ENCODE assay signal across 8 mouse cellular contexts in the genomic region with DNA sequence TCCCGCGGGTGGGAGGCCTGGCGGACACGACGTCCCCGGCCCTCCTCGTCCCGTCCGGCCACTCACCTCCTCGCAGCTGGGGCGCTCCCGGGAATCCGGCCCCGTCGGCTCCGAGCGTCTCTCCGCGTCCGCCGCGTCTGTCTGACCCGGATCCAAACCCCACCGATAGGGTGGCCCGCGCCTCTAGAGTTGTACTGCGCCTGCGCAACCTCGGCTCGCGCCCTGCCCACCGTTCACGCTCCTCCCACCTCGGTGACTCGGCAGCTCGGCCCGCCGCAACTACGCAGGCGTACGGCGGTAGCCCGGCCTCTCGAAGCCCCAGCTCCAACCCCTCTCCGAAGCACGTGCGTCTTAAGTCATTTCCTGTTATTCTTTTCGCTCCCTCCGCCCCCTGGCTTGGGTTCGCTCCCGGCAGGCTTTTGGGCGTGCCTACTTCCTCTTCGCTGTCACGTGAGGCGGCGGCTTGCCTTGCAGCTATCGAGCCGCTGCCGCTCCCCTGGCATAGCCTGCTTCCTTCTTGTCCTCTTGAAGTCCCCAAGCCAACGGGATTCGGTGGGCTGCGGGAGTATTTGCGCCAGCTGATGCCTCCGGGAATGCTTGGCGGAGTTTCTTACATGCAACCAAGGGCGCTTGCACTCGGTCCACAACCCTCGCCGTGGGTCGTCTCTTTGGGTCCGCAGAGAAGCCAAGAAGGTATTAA. TPM values are rescaled to one million over a fixed set of nuclear protein-coding genes. Genes with fewer than 3 reads are reported as not detected.
A peak's percentile ranks its signal among the peaks of the same experiment; 100 is the strongest.
DNase-seq lines count a peak whose midpoint lies in the region; ATAC-seq lines count a peak whose summit lies in the region.

No protein-coding gene starts in this region.

- H3K9me3 ChIP-seq in hindbrain, embryonic 16.5 days (ENCODE audit: control insufficient read depth, low read length), result no peaks in the 10 kb centered on the region

- DNase-seq in WW6 (ENCODE audit: low read depth, low spot score), result peak; percentile 91
- DNase-seq in cerebellum, postnatal 4 days (ENCODE audit: low spot score in 2 of 2), result peak; percentile 98 to 99
- peak; percentile 100 for DNase-seq in gastrocnemius, adult 18-20 months (ENCODE audit: low spot score)
- peak; percentile 99 to 100 for DNase-seq in left cerebral cortex, adult 18-20 months (ENCODE audit: low spot score in 2 of 2)
- peak; percentile 100 for DNase-seq in right cerebral cortex, adult 18-20 months
- DNase-seq in urinary bladder, postnatal 10 days (ENCODE audit: low spot score), result peak; percentile 97

- H3K9ac ChIP-seq in hindbrain, embryonic 16.5 days (ENCODE audit: low read depth, low read length), result peak overlapping the region; percentile 87

- ATAC-seq in hindbrain, embryonic 16.5 days, result peak; percentile 99

- no peaks in the 10 kb centered on the region for H3K27me3 ChIP-seq in hindbrain, embryonic 16.5 days (replicated peaks; ENCODE audit: control insufficient read depth, insufficient read depth, low read length)

- peak overlapping the region; percentile 79 for H3K4me2 ChIP-seq in hindbrain, embryonic 16.5 days (ENCODE audit: low read length)

- under 1% methylated on average over 70 of the region's 71 CpGs for WGBS in hindbrain, embryonic 16.5 days
- under 1% methylated on average over 71 of the region's 71 CpGs for WGBS in macrophage (ENCODE audit: missing documents)

- peak overlapping the region; percentile 89 for H3K27ac ChIP-seq in hindbrain, embryonic 16.5 days (ENCODE audit: low read depth, low read length)
- H3K27ac ChIP-seq in macrophage, result peak overlapping the region; percentile 97

- H3K36me3 ChIP-seq in hindbrain, embryonic 16.5 days (ENCODE audit: control insufficient read depth, insufficient read depth, low read length), result no peaks in the 10 kb centered on the region
- peaks cover 3% of the 10 kb centered on the region for H3K36me3 ChIP-seq in macrophage (ENCODE audit: inconsistent target)

- H3K79me2 ChIP-seq in macrophage (ENCODE audit: inconsistent target), result peaks cover 83% of the 10 kb centered on the region

- H3K4me3 ChIP-seq in hindbrain, embryonic 16.5 days (ENCODE audit: low read length), result peak overlapping the region; percentile 99
- peak overlapping the region; percentile 90 for H3K4me3 ChIP-seq in macrophage (ENCODE audit: inconsistent target)

- peaks cover 24% of the 10 kb centered on the region for H3K4me1 ChIP-seq in hindbrain, embryonic 16.5 days (ENCODE audit: control insufficient read depth, insufficient read depth, low read depth, low read length)

RNA-seq across cellular contexts. Expression of a gene that starts 5.0 kb away (rescaled TPM):
- 10 to 100 TPM; 31.4 to 38.1 TPM for total RNA-seq in gastrocnemius, adult 18-20 months (2021)
- 70.6 and 72.2 TPM in 2 replicates for polyA plus RNA-seq in hindbrain, embryonic 16.5 days (2015; fragmentation: Nextera tagmentation; extraction: Ambion mirVana)
- 10 to 100 TPM; 22.2 to 25.0 TPM for total RNA-seq in left cerebral cortex, adult 18-20 months (2021)
- 10 to 100 TPM; 25.3 to 59.8 (median 30.5) TPM for total RNA-seq in macrophage (2018; cell fraction: chromatin; rRNA removed)
- 10 to 100 TPM; 32.8 to 66.5 (median 42.2) TPM for total RNA-seq in macrophage (2018; cell fraction: cytosol; rRNA removed)
- total RNA-seq in macrophage (2018; cell fraction: nucleus; rRNA removed), result 10 to 100 TPM; 31.1 to 56.1 (median 42.5) TPM
- 49.3 to 58.0 TPM (median 55.1 TPM) in 3 replicates for polyA plus RNA-seq in macrophage (2018)

RNA-seq across cellular contexts. Expression of a gene that starts 18.8 kb away (rescaled TPM):
- total RNA-seq in gastrocnemius, adult 18-20 months (2021), result under 1 TPM in 1 of 2 experiments, not detected in 1; 0.21 TPM
- polyA plus RNA-seq in hindbrain, embryonic 16.5 days (2015; fragmentation: Nextera tagmentation; extraction: Ambion mirVana), result 139 and 147 TPM in 2 replicates
- total RNA-seq in left cerebral cortex, adult 18-20 months (2021), result 10 to 100 TPM; 71.5 to 73.3 TPM
- under 1 TPM in 6 of 26 experiments, not detected in 20; 0.49 to 0.99 (median 0.68) TPM for total RNA-seq in macrophage (2018; cell fraction: chromatin; rRNA removed)
- total RNA-seq in macrophage (2018; cell fraction: cytosol; rRNA removed), result 1 to 10 TPM in 5 of 26 experiments, under 1 TPM in 19, not detected in 2; 0.07 to 2.1 (median 0.63) TPM
- total RNA-seq in macrophage (2018; cell fraction: nucleus; rRNA removed), result 1 to 10 TPM in 1 of 26 experiments, under 1 TPM in 7, not detected in 18; 0.41 to 1.3 (median 0.83) TPM
- polyA plus RNA-seq in macrophage (2018), result 0.63 to 2.4 TPM (median 1.1 TPM) in 3 replicates

RNA-seq across cellular contexts. Expression of a gene that starts 21.7 kb away (rescaled TPM):
- total RNA-seq in gastrocnemius, adult 18-20 months (2021), result 100 to 1,000 TPM; 401 to 487 TPM
- 1.0 TPM in 2 replicates for polyA plus RNA-seq in hindbrain, embryonic 16.5 days (2015; fragmentation: Nextera tagmentation; extraction: Ambion mirVana)
- under 1 TPM; 0.56 to 0.58 TPM for total RNA-seq in left cerebral cortex, adult 18-20 months (2021)
- under 1 TPM in 1 of 26 experiments, not detected in 25; 0.76 TPM for total RNA-seq in macrophage (2018; cell fraction: chromatin; rRNA removed)
- total RNA-seq in macrophage (2018; cell fraction: cytosol; rRNA removed), result under 1 TPM in 1 of 26 experiments, not detected in 25; 0.04 TPM
- not detected for total RNA-seq in macrophage (2018; cell fraction: nucleus; rRNA removed)
- not detected in 3 replicates for polyA plus RNA-seq in macrophage (2018)

RNA-seq across cellular contexts. Expression of a gene that starts 52.9 kb away (rescaled TPM):
- total RNA-seq in gastrocnemius, adult 18-20 months (2021), result 10 to 100 TPM; 76.5 TPM
- polyA plus RNA-seq in hindbrain, embryonic 16.5 days (2015; fragmentation: Nextera tagmentation; extraction: Ambion mirVana), result 18.0 and 18.2 TPM in 2 replicates
- total RNA-seq in left cerebral cortex, adult 18-20 months (2021), result 10 to 100 TPM; 20.1 to 20.8 TPM
- 1 to 10 TPM in 12 of 26 experiments, under 1 TPM in 12, not detected in 2; 0.25 to 4.1 (median 0.97) TPM for total RNA-seq in macrophage (2018; cell fraction: chromatin; rRNA removed)
- total RNA-seq in macrophage (2018; cell fraction: cytosol; rRNA removed), result 1 to 10 TPM in 25 of 26 experiments, under 1 TPM in 1; 0.81 to 3.8 (median 2.5) TPM
- 1 to 10 TPM in 25 of 26 experiments, under 1 TPM in 1; 0.86 to 6.8 (median 2.2) TPM for total RNA-seq in macrophage (2018; cell fraction: nucleus; rRNA removed)
- polyA plus RNA-seq in macrophage (2018), result 1.3 to 3.6 TPM (median 2.1 TPM) in 3 replicates

Comparison
In these comparisons a context has a peak if more than half of its experiments do, and no peak if none do; other contexts are left out.
1. Peak in every context shown above with its lines: DNase-seq, ATAC-seq, H3K4me3 ChIP-seq and H3K27ac ChIP-seq.
2. RNA of a gene that starts 18.8 kb away (total RNA-seq): 71.5 to 73.3 TPM in left cerebral cortex, adult 18-20 months; 0.21 TPM in gastrocnemius, adult 18-20 months; every median in the first group is over 10 times any median in the second.
3. RNA of a gene that starts 21.7 kb away (total RNA-seq): 401 to 487 TPM in gastrocnemius, adult 18-20 months; 0.56 to 0.58 TPM in left cerebral cortex, adult 18-20 months; every median in the first group is over 100 times any median in the second.